Mouse (Mus musculus): ENCODE results near the gene Ppfia4.

DNA sequence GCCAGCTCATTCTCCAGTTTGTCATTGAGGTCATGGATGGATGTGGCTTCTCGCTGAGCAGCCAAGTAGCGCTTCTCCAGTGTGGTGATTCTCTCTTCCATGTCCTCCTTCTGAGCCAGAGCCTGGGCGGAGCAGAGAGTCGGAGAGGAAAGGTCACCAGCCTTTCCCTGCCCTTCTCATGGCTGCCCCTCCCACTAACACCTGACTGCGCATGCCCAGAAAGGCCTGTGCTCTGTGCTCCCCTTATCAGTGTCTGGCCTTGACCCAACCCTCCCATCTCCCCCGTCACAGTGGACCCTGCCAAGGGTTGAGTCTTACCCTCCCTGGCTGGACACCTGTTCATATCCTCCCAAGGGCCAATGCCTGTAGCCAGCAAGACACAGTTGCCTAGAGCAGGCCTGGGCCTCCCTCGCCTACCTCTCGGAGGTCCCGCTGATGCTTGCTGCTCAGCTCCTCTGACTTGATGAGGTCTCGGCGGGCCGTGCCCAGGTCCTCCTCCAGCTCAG lies 5.8 kb downstream of the Ppfia4 start:
- no peak for TF ChIP-seq EP300 (IDR thresholded peaks at IDR 0.05; ENCODE audit: insufficient read depth, low read depth, low read length)
- TF ChIP-seq CTCF (IDR thresholded peaks at IDR 0.05; ENCODE audit: low read depth, low read length) = no peak
- TF ChIP-seq POLR2A (IDR thresholded peaks at IDR 0.05; ENCODE audit: insufficient read depth, low read length) = no peak
